Mouse (Mus musculus) layer of hippocampus, postnatal 36 days (tissue): Measurements from ENCODE around the gene Tax1bp1. TPM values are rescaled to one million over a fixed set of nuclear protein-coding genes. Genes with fewer than 3 reads are reported as not detected.

Experiments used
- DNase-seq, 2 experiments: peaks; one replicate each; pipeline ENCODE4 v3.0.0; 2022
- total RNA-seq, 2 experiments: library from RNA; stranded (reverse); gene quantifications; 2 replicates each; pipeline ENCODE4 v1.2.3; 2021

The Tax1bp1 gene
- total RNA-seq, 2 experiments from 2014 or later, result 128 to 129 TPM

GRCm38 (mm10) chr6:52707815-52708214 is 5.7 kb upstream of the Tax1bp1 start:
- DNase-seq, result no peak

GRCm38 (mm10) chr6:52712563-52712962 is 966 bp upstream of the Tax1bp1 start:
- no peak for DNase-seq

DNA sequence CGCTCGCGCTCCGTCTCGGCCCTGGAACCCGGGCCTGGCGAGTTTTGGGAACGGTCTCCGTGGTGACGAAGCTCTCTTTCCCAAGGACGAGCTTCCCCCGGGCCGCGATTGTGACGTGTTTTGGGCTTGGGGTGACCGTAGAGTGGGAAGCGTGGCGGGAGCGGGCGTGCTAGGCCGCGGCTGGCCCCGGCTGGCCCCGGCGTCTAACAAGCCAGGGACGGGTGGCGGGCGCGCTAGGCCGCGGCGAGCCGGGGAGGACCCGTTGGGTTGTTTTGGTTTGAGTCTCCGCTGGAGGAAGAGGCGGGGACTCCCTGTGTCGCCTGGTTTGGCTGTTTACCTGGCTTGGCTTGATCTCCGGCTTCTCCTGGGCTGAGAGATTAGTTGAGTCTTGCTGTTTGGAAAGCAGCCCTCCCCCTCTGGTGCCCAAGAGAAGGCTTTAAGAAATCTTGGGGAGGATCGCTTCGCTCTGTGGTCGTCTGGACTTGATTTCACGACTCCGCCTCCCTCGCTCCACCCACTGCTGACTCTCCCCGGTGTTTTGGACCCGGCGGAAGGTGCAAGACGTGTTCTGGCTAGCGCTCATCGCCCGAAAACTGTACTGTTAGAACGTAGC is 474 bp downstream of the Tax1bp1 start:
- peak in 1 of 2 experiments; percentile 65 for DNase-seq

- no peak for DNase-seq
These were observed 4.1 kb downstream of the Tax1bp1 start for GRCm38 (mm10) chr6:52717493-52718192.

- peak; percentile 32 to 64 for DNase-seq
These were observed 11.4 kb downstream of the Tax1bp1 start for GRCm38 (mm10) chr6:52724805-52725439.

GRCm38 (mm10) chr6:52730338-52730737 is 16.8 kb downstream of the Tax1bp1 start:
- DNase-seq, result no peak

DNA sequence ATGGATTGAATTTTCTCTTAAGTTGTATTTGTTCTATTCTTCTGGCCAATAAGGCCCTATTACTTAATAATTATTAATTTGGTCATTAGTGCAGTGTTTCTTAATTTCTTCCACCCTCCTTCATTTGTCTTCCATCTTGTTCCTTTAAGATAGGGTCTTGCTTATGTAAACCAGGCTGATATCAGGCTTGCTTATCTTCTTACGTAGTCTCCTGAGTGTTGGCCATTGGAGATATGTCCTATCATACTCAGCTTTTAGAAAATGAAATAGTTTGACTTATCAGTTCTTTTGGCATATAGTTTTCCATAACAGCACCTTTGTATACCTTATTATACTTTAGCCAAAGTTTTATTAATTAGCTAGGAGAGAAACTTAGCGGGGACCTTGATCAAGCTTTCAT is 21.1 kb downstream of the Tax1bp1 start:
- no peak for DNase-seq

- DNase-seq, result no peak
These were observed 39.3 kb downstream of the Tax1bp1 start for GRCm38 (mm10) chr6:52752832-52753231.

- no peak for DNase-seq
These were observed 51.7 kb downstream of the Tax1bp1 start for GRCm38 (mm10) chr6:52765206-52765605.

GRCm38 (mm10) chr6:52770789-52771188 is 57.3 kb downstream of the Tax1bp1 start:
- DNase-seq, result no peak

GRCm38 (mm10) chr6:52773132-52773531 is 59.6 kb downstream of the Tax1bp1 start:
- DNase-seq, result no peak

DNA sequence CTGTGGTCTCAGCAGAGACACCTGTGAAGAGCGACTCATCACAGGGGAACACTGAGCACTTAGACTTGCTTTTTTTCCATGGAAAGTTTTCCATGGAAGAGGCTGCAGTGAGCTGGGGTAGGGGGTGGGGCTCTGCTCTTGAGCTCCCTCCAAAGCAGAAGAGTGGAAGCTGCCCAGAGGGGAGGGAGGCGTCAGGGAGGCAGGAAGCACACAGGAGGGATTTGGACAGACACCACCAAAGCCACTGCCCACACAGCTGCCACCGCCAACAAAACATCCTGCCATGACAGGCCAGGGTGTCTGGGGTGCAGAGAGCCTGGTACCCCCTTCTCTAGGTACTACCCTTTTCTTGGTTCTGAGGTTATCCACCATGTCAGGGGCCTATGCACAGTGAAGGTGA is 61.8 kb downstream of the Tax1bp1 start:
- no peak for DNase-seq

- DNase-seq, result no peak
These were observed 62.4 kb downstream of the Tax1bp1 start for GRCm38 (mm10) chr6:52775956-52776355.

DNA sequence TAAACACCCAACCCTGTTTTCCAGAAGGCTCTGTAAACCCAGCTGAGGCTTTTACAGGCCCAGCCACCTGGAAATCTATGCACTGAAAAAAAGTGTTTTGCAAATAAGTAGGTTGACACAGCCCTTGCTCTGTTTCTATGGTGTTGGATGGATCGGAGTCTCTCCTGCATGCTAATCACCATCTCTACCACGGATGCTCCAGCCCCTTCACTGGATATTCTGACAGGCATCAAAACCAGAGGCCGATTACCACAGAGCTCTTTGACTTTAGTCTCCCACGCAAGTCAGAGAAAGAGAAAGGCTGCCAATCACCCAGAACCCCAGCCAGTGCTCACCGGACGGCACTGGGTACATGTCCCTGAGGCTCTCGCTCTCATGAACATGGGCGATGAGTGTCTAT is 63.5 kb downstream of the Tax1bp1 start:
- DNase-seq, result no peak

GRCm38 (mm10) chr6:52778523-52778922 is 65.0 kb downstream of the Tax1bp1 start:
- DNase-seq, result no peak

GRCm38 (mm10) chr6:52779546-52779945 is 66.0 kb downstream of the Tax1bp1 start:
- no peak for DNase-seq

- no peak for DNase-seq
These were observed 76.8 kb downstream of the Tax1bp1 start for GRCm38 (mm10) chr6:52790316-52790715.

DNA sequence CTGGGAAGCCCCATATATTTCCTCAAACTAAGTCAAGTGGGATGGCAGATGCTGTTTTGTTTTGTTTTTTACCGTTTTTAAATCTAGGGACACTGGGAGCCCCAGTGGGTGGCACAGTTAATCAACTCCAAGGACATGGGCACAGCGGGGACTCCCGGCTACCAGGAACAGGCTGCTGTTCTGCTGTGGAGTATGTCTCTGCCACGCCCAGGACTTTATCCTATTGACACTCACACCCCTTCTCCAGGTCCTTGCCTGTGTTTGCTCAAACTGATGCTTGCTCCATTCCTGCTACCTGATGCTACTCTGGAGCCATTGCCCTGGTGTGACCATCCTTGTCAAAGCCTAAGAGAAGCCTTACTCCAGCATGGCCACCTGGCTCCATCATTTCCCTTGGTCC is 77.3 kb downstream of the Tax1bp1 start:
- no peak for DNase-seq

GRCm38 (mm10) chr6:52792455-52792854 is 78.9 kb downstream of the Tax1bp1 start:
- no peak for DNase-seq

DNA sequence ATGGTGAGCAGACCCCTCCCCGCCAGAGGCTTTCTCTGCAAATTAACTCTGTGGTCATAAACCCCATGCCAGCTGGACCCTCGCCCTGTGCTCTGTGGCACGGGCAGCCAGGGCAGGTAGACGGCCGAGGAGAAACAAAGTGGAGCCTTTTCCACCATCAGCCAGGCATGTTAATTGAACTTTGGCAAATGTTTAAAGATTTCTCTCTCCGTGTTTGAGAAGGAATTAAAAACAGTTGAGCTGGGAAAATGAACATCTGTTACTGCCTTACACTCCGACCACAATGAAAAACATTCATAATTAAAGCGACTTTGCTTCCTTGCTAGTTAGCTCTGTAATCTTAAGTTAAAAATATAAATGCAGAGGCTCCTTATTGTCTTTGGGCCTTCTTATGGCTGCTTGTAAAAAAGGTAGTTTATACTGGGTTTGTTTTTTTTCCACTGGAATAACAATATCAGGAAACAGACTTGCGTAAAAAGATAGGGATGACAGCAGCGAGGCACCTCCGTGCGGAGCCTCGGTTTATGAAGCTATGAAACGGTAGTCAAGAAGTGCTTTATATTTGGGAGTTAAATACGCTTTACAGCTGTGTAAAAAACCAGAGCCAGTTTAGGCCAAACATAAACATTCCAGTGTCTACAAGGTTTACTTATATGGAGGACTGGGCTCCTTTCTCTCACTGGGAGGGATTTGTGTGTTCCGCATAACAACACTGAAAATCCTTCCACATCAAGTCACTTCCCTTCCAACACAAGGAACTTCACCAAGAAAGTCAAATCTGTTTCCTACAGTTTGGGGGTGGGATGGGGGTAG is 81.7 kb downstream of the Tax1bp1 start:
- no peak for DNase-seq

- DNase-seq, result peak in 1 of 2 experiments; percentile 23
These were observed 82.6 kb downstream of the Tax1bp1 start for GRCm38 (mm10) chr6:52796035-52796598.

DNA sequence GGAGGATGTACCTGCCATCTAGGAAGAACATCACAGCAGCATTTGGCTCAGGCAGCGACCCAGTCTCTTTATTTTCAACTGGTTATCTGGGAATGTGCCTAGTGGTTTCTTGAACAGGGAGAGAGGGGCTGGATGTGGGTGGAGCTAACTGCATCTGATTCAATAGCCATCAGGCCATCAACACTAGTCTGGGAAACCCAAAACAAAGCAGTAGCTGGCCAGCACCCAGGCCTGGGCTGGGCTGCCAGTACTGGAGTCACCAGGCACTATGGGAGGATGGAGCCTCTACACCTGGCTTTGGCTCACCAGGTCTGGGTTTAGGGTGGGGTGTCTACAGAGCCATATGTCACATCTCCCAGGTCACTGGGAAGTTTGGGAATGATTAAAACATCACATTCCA is 83.2 kb downstream of the Tax1bp1 start:
- no peak for DNase-seq
